Mouse (Mus musculus) megakaryocyte progenitor cell, adult 5-6 weeks (primary cell): ENCODE measurements around the gene Plaur. TPM values are rescaled to one million over a fixed set of nuclear protein-coding genes. Genes with fewer than 3 reads are reported as not detected.
A peak's percentile ranks its signal among the peaks of the same experiment; 100 is the strongest.

Experiments used
- ATAC-seq: replicated peaks from 2 replicates; pipeline ENCODE4 v1.8.0; 2016; ENCODE audit warnings: mild to moderate bottlenecking, moderate TSS enrichment, inconsistent platforms; ENCODE audit not compliant: poor library complexity
- total RNA-seq, 2 experiments: library from RNA; stranded (forward) in 1 of 2; stranded (reverse) in 1 of 2; fragments of 157-497, 149-512 nt in 1 of 2; fragments of 200-1000 nt in 1 of 2; gene quantifications; 2 replicates each; pipeline versions ENCODE4 v1.2.3 to v1.2.4; 2015 to 2017

The Plaur gene
- total RNA-seq (2015) (17.9 and 21.2 TPM in 2 replicates), total RNA-seq (2017) (20.5 and 27.6 TPM in 2 replicates)

DNA sequence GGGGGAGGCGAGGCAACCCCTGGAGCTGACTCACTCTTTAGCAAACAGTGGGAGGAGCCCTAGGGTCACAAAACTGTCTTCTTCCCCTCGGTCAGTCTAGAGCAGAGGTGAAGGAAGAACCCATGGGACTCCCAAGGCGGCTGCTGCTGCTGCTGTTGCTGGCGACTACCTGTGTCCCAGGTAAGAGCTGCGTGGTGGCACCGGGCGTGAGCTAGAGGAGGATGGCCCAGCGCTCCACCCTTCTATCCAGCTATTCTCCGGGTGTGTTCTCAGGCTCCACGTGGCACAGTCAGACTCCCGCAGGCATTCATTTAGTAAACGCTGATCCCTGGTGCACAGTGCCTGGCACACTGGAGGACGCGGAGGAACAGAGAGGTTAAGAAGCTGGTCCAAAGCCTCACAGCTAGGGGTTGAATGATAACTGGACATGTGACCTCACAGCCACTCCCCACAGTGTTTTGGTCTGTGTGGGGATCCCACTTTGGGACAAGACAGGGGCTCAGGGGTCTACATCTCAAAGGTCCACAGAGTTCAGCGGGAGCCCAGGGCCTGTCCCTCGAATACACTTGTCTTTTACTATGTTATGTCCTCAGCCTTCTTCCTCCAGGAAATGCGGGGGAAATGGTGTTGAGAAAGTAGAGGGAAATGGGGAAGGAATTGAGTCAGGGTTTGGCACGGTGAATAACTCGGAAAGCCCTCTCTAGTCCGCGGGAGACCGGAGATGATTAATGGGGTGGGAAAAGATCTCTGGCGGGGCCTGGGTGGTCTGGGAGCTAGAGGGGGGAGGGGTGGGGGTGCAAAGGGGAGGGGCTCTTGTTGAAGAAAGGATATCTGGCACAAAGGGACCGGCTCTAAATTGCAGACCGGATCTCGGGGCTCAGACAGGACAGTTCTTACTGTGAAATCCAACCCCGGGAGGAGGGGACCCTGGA, at the start of gene Plaur:
Gene Plaur (plus strand): TSS at position 97 of the 932 bp plus-strand sequence.
- peak; percentile 58 for ATAC-seq

DNA sequence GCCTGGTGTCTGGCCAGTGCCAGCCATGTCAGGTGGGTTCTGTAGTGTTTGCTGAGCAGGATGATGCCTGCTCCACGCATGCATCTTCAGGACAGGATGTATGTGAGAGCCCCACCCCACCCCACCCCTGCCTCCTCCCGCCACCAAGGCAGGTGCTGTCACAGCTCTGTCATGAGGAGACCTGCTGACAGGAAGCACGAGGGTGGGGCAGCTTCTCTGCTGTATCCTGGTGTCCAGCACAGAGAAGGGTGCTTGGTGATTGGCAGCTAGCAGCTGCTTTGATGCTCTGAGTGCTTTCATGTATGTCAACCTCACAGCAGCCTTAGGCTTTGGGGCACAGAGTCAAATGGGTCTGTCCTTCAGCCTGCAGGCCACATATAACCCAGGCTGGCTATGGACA, 48.7 kb upstream of the Plaur start:
- no peak for ATAC-seq

DNA sequence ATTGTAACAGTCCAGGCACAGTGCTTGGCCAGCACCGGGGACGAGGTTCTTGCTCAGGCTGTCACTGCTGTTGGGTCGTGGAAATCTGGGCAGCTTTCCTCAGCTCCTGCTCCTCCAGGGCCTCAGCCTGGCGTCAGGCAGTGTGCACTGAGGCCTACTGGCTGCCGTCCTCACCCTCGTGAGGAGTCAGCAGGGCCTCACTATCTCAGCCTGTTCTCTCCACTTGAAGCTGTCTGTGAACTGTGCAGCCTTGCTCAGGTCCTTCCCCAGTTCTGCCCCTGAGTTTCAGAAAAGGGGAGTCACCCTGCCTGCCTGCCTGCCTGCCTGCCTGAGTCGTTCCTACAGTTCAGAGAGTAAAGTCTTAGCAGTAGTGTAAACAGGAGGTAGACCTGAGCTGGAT, 47.0 kb upstream of the Plaur start:
- ATAC-seq: no peak

DNA sequence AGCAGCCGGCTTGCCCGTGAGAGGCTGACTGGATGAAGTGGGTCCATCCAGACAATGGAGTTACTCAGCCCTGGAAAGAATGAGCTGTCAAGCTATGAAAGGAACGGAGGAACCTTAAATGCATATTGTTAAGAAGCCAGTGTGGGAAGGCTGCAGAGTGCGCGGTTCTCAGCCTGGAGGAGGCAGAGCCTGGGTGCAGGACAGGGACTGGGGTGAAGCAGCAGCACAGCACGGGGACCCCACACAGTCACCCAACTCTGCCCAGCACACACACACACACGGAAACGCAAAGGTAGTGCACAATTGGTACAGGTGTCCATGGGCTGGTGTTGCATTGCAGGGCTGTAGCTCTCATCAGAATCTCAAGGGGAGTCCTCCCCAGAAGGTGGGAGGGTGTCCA, 42.7 kb upstream of the Plaur start:
- no peak for ATAC-seq

DNA sequence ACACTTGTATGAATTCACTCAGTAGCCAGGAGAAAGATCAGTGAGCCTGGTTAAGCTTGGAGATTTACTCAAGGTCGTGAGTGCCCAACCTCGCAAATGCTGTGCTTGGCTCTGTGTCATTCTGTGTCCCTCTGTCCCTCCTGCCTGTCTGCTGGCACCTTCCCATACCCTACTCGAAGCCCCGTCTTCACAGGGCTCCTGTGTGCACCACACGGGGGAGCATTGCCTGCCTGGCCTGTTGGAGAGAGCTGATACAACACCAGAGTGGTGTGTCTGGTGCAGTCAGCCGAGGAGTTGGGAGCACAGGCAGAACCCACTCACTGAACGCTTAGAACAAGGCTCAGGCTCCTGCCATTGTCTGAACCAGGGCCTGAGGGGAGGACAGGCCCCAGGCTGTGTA, 40.6 kb upstream of the Plaur start:
- no peak for ATAC-seq

DNA sequence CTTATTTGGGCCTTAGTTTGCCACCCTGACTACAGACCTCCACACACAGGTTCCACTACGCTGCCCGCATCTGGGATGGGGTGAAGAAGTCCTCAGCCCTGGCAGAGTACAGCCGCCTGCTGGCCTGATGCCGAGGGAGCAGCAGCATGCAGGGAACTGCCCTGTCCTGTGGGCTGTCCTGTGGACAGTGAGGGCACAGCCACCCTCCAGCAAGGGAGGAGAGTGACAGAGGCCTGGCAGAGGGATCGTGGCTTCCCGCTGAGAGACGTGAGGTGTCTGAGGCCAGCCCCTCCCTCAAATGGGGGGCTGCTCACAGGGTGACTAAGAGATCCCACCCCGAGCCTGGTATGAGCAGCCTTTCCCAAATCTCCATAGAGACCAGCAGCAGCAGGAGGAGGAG, 40.0 kb upstream of the Plaur start:
- ATAC-seq: no peak

DNA sequence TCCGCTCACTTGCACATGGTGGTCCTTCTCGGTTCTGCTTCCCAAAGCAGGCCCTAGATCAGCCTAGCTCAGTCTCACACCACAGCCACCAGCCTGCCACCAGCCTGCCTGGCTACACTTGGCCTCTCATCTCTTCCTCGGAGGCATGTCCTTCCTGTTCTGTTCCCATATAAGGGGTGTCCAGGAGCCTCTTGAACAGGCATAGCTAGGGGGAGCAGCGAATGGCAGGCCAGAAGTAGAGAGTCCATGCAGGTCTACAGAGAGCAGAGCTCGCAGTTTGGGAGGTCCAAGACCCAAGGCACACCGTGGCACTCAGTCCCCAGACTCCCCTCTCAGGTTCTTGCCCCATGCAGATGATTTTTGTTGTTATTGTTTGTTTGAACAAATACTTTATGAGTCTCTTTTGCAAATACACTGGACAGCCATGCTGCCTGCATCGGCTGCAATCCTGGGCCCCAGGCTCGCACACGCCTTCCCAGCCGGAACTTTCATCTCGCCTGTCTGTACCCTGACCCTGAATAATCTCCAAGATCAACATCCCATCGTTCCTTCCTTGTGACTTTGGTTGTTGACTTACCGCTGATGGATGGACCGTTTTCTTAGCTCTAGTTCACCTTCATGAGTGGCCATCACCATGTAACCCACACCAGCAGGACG, 39.0 kb upstream of the Plaur start:
- ATAC-seq: no peak

DNA sequence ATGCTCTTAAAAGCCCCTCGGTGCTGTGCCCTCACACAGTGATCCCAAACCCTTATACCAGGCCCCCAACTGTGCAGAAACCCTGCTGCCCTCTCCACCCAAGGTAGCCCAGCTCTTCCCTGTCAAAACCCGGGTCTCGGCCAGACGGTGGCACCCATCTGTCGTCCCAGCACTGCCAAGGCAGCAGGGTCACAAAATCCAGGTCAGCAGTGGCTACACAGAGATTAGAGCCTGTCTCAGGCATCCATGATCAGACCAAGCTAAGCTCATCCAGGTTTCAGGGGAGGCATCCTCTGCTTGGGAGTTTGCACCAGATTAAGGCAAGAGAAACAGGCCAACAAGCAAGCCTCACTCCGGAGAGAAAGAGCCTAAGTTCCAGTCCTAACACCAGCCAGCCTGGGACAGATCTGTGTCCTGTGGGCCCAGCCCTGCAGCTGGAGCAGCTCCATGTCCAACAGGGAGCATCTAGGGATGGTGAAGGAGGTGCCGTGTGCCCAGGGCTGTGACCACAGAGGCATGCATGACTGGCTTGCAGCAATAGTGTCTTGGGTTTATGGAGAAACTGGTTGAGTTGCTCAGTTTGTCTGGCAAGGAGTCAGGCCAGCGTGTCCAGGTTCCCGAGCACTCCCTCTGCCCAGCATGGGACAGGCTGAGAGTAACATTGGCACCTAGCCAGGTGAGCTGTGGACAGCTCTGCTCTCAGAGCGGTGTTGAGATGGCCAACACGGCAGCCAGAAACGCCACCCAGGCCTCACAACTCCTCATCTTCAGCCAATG, 38.1 kb upstream of the Plaur start:
- ATAC-seq: no peak

DNA sequence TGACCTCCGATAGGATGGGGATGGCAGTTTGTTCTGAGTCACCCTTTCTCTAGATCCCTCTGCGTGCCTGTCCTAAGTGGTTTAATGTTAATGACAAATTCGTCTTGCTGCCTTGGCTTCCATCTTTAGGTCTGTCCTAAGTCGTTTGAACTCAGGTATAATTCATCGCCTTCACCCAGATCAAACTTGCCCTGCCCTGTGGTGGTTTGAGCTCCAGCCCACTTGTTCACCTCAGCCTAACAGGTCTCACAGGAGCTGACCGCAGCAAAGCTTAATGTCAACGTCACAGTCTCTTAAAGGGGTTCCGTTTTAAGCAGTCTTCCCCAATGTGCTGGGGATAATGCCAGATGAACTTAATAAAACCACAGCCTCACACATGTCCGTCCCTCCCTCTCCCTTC, 36.4 kb upstream of the Plaur start:
- no peak for ATAC-seq

DNA sequence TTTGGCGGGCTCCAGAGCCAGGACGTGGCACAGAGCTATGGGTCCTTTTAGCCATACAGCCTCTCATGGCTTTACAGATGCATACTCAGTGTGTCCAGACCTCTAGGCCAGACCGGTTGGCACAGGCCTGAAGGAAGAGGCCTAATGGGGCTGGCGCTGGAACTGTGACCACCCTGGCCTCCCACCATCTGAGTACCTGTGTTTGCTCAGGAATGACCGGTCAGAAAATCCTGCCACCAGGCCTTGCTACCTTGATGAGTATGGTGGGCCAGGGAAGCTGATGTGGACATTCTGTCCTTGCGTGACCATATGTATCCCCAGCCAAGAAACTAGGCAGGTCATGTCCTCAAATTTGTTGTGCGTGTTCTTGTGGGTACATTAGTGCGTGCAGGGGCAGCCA, 35.1 kb upstream of the Plaur start:
- no peak for ATAC-seq

DNA sequence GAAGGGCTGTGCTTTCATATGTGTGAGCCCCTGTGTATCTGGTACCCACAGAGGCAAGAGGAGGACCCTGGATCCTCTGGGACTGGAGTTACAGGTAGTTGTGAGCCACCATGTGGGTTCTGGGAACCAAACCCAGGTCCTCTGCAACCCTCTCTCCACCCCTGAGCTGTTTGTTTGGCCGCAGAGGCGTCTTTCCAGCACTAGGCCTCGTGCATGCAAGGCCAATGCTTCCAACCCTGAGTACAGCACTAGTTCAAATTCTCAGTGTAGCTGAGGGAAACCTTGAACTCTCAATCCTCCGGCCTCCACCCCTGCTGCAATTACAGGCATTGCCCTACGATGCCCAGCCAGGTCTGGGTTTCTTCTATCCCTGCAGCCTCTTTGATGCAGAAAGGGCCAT, 33.6 kb upstream of the Plaur start:
- ATAC-seq: no peak

DNA sequence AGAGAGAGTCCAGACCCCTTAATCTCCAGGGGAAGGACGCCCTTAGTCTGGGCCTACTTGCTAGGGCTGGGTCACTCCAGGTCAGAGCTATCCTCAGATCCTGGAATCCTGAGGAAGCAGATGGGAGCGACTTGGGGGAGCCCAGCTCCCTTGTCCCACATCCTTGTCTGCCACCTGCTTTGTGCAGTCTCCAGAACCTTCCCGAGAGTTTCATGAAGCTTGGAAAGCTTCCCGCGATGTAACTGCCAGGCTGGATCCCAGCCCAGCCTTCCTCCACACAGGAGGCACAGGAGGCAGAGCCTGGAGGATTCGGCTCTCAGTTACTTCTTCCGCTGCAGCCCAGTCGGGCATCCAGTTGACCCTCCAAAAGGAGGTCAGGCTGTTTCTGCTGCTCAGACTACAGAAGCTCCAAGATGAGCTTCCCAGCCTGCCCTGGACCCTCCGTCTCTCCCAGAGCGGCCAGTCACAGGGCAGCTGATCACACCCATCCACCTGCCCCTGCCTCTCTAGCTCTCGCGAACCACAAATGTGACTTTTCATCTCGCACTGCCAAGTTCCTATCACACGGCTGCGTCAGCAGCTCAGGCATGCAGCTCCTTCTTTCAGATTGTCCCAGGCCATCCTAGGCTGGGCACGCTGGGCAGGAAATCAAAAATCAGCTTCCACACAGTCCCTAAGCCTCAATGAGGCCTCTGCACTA, 32.7 kb upstream of the Plaur start:
- no peak for ATAC-seq

DNA sequence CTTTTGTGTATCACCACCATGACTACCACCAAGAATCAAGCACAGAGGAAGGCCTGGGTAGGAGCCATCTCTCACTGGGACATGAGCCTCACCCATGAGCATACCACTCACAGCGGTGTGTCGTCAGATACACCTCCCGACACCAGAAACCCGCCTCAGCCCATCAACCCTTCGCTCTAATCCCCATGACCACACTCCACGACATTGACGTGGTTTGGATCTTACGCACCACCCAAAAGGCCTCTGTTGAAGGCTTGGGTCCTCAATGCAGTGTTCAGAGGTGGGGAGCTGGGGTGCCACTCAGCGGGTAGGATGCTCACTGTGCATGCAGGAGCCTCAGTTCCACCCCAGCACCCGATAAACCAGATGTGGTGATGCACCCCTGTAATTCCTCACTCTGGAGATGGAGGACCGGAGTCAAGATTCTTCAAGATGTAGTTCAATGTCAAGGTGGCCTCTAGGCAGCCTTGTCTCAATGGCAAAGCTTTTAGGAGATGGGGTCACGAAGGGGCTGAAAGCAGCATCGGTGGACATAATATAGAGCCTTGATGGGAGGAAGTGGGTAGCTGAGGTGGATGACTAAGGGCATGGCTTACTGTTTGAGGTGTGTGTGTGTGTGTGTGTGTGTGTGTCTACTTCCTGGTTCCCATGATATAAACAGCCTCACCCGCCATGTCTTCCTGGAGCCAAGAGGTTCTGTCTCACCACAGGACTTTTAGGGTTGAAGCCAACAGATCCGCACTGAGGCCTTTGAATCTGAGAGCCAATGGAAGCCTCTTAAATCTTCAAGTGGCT, 31.5 kb upstream of the Plaur start:
- ATAC-seq: peak; percentile 47

DNA sequence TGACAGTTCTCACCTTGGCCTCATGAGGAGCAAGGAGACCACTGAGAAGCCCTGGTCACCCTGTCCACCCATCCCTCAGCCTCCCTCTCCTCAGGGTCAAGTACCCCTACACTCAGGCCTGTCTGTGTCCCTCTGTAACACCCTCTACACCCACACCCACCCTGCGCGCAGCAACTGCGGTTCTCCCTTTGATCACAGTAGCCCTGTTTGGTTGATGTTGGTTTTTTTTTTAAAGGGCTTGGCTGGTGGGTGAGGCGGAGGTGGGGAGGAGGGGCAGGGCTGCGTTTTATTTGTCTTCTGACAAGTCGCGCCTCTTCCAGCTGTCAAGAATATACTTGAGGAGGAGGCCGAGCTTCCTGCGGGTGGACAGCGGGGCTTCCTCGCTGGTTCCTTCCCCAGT, 30.6 kb upstream of the Plaur start:
- no peak for ATAC-seq

DNA sequence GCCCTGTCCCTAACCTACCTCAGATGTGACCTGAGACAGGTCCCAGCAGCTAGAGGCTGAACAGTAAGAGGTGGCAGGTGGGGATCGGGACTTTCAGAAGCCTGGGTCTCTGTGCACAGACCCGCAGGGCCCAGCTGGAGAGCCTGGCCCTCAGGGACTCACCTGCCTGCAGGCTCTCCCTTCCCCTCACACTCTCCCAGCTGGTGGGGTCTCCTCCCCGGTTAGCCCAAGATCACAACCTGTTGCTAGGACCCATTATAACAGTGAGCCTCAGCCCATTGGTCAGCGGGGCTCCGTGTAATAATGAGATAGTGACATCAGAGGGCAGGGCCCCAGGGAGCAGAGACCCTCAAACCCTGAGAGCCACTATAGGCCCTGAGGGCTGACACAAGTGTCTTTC, 27.0 kb upstream of the Plaur start:
- ATAC-seq: no peak

DNA sequence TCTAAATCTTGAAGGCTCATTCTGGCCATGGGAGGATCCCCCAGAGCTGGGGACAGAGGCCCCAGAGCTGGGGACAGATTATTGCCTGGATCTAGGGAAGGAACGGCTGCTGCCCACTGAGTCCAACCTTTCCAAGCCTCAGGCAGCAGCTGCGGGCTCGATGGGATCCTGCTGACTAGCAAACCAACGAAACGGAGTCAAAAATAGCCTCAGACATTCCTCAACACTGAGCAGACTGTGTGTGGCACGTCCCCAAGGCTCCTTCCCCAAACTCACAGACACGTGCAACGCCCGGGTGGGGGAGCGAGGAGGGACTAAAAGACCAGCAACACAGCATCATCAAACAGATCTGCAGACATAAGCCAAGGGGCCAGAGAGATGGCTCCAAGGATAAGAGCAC, 24.3 kb upstream of the Plaur start:
- no peak for ATAC-seq

DNA sequence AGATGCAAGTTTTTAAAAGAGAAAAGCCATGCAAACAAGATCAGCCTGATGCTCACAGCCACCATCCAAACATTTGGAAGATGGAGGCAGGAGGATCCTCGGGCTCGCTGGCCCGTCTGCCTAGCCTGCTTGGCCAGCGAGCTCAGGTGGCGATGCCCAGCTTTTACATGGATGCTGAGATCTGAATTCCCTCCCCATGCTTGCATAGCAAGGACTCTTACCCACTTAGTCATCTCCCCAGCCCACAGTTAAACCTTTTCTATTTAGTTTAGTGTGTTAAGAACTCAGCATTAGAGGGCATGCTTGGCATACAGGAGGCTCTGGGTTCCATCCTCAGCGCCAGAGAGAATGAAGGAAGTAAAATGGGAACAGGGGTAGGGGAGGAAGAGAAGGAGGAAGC, 23.1 kb upstream of the Plaur start:
- ATAC-seq: no peak

DNA sequence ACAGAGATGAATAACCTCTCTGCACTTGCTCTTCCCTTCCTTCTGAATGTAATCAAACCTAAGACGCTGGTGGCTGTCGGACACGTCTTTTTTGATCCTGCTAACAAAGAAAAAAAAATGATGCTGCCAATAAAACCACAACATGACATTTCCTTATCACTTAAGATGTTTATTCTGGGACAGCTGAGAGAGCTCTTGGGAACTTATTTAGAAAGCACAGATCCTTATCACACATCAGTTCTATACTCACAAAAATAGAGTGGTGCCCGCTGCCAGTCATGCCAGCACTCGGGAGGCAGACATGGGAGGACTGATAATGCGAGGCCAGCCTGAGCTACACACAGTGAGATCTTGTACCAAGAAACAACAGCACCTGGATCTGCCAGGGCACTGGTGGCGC, 22.4 kb upstream of the Plaur start:
- ATAC-seq: no peak

DNA sequence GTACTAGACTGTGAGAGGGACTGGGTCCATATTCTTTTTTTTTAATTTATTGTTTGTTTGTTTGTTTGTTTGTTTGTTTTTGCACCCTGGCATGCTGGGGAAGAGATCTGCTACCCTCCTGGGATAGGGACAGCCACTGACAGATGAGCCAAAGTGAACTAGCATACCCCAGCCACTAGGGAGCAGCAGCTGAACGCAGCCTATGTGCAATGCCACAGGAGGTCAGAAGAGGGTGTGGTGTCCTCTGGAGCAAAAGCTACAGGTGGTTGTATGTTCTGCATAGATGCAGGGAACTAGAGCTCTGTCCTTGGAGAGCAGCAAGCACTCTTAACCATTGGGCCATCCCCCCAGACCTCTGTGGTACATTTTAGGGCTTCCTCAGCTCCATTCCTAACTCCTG, 20.5 kb upstream of the Plaur start:
- ATAC-seq: peak; percentile 89

DNA sequence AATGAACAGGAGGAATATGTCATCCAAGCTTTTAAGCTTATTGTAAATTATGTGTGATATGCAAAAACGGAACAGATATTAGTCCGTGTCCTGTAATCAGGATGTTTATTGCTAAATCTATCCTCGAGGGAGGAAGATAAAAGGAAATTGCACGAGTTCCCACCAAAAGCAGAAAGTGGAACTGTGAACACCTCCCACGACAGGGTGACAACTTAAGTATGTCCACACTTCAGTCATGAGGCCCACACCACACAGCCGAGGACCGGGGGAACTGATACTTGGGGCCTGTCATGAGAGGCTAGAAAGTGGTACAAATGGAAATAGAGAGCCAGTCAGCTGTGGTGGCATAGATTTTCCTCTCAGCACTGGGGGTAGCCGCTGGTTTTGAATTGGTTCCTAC, 20.0 kb upstream of the Plaur start:
- ATAC-seq: peak; percentile 76
